Mouse (Mus musculus): ENCODE measurements around the gene Kif5c.

Gene Kif5c

DNA sequence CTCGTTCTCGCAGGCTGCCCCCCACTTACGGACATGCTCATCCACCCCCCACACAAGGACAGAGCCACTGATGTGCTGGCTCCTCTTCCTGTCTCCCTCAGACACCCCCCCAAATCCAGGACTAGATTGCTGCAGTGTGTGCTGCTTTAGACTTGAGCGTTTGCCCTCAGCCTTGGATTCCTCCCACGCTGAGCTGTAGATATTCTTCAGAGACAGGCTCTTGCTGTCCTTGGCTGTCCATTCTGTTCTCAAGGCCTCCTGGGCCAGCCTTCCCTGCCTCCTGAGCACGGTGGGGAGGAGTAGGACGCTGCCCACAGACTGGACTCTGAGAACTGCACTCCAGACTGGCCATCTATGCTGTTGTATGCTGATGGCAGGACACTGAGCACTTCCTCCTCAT, 127.8 kb downstream of the Kif5c start:
- DNase-seq (ENCODE audit: low spot score): no peak

GRCm38 (mm10) chr2:49747670-49748069, 128.6 kb downstream of the Kif5c start:
- DNase-seq (ENCODE audit: low spot score): no peak

DNA sequence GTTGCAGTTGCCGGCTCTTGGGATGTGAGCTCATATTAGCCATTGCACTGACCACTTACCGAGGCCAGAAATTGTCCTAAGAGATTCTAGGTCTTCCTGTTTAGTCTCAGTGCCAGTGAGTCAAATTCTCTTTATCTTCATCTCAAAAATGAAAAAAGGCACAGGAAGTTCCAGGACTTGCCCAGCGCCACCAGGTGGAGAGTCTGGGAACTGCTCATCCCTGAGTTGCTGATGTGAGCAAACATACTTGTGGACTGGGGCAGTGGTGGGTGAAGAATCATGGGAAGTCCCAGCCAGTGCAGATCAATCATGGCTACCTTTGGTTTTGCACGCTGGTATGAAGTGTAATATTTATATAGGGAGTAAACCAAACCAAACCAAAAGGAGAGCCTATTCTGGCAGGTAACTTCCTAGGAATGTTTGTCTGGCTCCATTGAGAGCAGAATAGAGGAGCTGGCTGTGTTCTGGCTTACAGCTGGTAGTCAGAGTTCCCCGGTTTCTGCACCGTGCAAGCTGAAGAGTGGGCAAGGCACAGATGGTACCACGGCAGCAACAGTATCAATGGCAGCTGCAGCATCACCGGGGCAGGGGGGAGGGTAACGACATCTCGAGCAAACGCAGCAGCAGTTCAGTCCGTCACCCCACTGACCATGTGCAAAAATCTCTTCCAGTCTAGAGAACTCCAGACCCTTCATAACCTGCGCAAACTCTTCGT, 129.7 kb downstream of the Kif5c start:
- DNase-seq (ENCODE audit: low spot score): no peak

DNA sequence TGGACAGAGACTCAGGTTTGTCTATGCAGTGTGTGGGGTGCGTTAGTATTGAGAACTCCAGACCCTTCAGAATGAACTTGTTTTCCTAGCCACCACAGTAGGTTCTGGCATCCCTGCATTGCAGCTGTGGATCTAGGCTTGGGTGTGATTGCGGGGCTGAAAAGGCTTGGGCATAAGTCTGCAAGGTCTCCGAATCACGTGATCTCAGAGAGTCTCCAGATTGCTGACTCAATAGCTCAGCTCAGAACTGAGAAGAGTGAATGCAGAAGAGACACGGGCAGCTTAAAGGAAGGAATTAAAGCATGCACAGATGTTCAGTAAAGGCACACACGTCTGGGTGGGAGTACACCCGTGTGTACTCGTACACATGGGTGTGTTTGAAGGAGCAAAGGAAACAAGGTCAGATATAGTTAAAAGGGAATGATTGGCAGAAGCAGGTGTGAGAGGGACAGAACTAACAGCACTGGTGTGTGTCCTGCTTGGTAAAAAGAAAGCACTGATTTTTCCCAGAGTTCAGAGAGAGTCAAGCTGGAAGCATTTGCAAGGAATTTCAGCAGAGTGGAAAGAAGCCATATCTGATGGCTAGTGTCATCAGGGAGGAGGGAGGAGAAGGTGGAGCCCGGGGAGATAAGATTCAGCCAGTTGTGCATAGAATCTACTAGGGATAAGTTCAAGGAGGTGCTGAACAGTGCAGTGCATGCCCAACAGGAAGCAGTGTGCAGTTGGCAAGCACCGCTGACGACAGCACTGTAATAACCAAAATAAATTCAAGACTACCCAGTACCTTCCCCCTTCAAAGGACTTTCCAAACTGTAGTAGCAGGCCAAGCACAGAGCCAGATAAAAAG, 130.9 kb downstream of the Kif5c start:
- no peak for DNase-seq (ENCODE audit: low spot score)

DNA sequence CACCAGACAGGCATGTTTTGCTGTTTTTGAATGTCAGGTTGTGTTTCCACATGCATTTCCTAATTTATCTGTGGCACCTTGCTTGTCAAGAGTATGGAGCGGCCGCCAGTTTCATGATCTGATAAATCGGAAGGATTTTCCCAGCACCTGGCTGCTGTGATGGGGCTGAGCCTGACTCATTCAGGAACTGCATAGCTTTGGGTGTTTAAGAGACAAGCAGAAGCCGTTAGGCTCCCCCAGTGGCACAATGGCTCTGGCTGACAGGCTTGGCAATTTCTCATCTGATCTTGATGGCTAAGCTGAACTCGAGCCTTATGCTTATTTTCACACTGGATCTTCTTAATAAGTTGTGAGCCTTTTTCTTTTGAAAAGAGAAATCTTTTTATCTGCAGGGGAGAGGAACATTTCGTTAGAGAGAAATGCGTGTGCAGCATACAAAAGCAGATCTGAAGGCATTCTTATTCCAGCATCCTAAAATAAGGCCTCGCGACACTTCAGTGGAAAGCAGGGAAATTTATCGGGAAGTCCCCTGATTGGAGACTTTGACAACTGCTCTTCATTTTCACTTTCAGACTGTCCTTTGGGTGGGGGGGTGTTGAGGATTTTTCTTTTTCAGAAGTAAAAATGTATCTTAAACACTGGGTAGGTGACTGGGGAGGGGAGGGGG, 132.6 kb downstream of the Kif5c start:
- DNase-seq (ENCODE audit: low spot score): no peak

GRCm38 (mm10) chr2:49752211-49752607, 133.1 kb downstream of the Kif5c start:
- DNase-seq (ENCODE audit: low spot score): no peak

DNA sequence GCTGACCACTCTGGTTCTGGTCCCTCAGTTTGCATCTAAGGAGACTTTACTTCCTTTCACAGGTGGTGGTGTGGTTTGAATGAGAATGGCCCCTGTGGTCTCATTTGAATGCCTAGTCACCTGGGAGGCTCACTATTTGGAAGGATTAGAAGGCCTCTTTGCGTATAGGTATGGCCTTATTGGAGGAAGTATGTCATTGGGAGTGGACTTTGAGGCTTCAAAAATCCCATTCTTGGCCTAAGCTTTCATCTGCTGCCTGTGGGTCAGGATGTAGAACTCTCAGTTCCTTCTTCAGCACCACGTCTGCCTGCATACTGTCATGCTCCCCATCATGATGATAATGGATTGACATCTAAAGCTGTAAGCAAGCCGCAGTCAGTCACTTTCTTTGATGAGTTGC, 134.0 kb downstream of the Kif5c start:
- no peak for DNase-seq (ENCODE audit: low spot score)

DNA sequence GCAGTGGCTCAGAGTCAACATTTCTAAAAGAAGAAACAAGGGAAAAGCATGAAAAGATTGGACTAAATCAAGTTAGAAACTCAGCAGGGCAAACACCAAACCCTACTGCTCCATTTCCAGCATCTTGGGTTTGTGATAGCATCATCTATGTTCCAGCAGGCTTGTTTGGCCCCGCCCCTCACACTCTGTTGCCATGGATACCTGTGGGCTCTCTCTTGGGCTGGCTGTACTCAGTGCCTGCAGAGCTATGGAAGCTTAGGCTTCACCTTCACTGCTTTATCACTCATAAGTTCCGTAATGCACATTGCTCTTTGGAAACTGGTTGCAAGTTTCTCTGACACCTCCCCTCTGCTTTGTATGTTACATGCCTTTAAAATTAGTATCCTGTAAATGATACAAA, 136.0 kb downstream of the Kif5c start:
- DNase-seq (ENCODE audit: low spot score): no peak

- no peak for DNase-seq (ENCODE audit: low spot score)
Measured at GRCm38 (mm10) chr2:49757616-49758015, 138.5 kb downstream of the Kif5c start.

DNA sequence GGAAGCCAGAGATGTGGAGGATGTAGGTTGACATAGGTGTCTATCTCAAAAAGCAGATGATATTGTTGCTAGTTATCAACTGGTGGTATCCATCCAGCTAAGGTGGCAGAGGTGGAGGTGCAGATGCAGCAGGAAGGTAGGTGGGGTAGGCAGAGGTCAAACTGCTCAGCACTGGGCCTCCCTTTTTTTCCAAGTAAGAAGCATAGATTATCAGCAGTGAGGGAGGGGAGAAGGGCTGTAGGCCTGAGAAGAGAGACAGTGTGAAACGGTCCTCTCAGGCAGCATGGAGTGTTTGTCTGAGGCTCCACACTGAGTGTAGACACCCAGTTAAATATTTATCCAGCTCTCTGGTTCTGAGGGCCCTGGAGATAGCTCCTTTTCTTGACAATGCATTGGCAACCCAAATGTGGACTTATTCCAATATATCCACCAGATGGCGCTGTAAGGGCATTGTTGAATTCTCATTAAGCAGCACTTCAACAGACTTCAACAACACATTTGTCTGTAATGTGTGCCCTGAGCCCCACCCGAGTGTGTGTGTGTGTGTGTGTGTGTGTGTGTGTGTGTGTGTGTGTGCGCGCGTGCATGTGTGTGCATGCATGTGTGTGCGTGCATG, 145.3 kb downstream of the Kif5c start:
- no peak for DNase-seq (ENCODE audit: low spot score)

GRCm38 (mm10) chr2:49768916-49769315, 149.8 kb downstream of the Kif5c start:
- no peak for DNase-seq (ENCODE audit: low spot score)

- no peak for DNase-seq (ENCODE audit: low spot score)
Measured at GRCm38 (mm10) chr2:49770440-49770839, 151.3 kb downstream of the Kif5c start.

- DNase-seq (ENCODE audit: low spot score): no peak
Measured at GRCm38 (mm10) chr2:49771172-49771571, 152.1 kb downstream of the Kif5c start.

GRCm38 (mm10) chr2:49773194-49773931, 154.3 kb downstream of the Kif5c start:
- no peak for DNase-seq (ENCODE audit: low spot score)

GRCm38 (mm10) chr2:49774180-49774579, 155.1 kb downstream of the Kif5c start:
- no peak for DNase-seq (ENCODE audit: low spot score)

DNA sequence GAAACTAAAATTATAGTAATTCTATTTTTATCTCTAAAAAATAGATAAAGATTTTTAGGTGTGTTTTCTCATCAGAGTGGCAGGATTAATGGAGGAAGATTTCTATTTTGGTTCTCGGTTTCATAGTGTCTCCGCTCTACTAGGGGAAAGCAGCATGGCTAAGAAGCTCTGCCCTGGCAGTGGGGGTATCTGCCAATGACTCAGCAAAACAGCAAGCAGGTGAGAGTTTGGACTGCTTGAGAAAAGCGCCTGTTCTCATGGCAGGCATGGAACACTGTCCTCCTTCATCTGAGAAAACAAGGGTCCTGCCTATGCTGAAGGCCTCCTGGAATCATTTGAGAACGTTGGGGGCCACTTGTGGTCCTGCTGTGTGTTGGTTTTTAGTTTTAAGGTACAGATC, 156.1 kb downstream of the Kif5c start:
- DNase-seq (ENCODE audit: low spot score): no peak

DNA sequence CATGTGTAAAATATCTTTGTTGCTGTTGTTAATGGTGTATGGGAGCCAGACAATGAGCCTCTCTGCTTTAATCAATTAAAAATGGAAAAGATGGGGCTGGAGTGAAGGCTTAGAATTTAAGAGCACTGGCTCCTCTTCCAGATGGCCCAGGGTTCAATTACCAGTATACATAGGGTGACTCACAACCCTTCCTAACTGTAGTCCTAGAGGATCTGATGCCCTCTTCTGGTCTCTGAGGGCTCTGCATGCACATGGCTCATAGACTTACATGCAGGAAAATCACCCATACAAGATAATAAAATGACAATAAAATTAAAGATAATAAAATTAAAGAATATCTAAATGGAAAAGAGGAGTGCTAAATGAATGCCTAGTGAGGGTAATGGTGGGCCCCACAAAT, 156.6 kb downstream of the Kif5c start:
- no peak for DNase-seq (ENCODE audit: low spot score)

DNA sequence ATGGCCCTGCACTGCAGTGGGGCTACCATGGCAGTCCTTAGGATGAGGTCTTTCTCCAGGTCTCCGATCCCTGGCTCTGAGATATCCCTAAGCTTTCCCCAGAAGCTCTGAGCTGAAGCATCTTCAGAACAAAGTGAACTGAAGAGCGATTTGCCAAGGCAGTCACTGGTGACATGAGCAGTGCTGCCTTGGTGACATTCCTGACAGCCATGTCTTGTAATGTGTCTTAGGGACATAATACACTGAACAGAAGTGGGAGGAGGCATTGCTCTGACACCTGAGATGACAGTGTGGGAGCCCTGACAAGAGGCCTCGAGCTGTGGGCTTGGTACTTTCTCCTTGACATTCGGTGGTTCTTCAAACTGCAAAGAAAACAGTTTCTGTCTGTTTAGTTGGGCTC, 157.3 kb downstream of the Kif5c start:
- DNase-seq (ENCODE audit: low spot score): no peak

GRCm38 (mm10) chr2:49787376-49788050, 168.4 kb downstream of the Kif5c start, which contains the start of gene Lypd6b:
Gene Lypd6b (plus strand): TSS chr2:49787688.
- DNase-seq (ENCODE audit: low spot score): no peak

GRCm38 (mm10) chr2:49788051-49788418, 168.9 kb downstream of the Kif5c start:
- DNase-seq (ENCODE audit: low spot score): no peak

- DNase-seq (ENCODE audit: low spot score): no peak
Measured at GRCm38 (mm10) chr2:49788643-49789042, 169.5 kb downstream of the Kif5c start.

Data from ovary, postnatal 10 days (tissue).